Mouse (Mus musculus) cortical plate, adult 2 months (tissue): ENCODE results near the gene Dynll1.

ENCODE experiments used
- CTCF ChIP-seq: fragments of 200-500 bp; IDR thresholded peaks from 2 replicates; pipeline ENCODE4 v1.5.1; 2011; ENCODE audit warnings: mild to moderate bottlenecking, control low read depth, low read length; ENCODE audit not compliant: insufficient read depth; ENCODE audit errors: extremely low read depth
- POLR2A ChIP-seq: fragments of 200-500 bp; IDR thresholded peaks from 2 replicates; pipeline ENCODE4 v1.6.1; 2011; ENCODE audit warnings: mild to moderate bottlenecking, low read length, control low read depth; ENCODE audit not compliant: insufficient read depth; ENCODE audit errors: extremely low read depth

DNA sequence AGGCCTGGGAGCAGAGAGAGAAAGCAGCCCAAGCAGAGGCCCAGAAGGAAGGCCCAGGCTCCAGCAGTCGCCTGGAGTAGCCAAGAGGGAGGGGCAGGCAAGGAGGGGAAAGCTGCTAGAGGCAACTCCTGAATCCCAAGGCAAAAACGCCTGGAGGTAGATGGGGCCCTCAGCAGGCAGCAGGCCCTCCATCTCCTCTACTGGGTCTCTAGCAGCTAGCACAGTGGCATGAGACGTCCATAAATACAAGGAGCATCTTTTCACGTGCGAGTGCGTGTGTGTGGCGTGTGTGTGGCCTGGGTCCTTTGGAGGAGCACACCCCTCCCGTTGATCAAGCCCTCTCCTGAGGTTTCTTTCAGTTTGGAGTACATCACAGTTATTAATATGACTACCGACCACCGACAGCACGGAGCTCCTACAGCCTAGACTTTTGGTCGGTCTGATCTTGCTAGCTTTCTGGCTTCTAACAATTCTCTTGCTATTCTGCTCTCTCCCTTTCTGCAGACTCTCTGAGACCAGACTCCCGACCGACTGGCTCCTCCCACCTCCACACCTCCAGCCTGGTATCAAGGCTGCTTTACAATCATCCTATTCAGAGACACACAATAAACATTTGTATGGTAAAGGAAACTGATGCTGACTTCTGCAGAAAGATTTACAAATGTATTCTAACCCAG lies 16.3 kb upstream of the Dynll1 start:
- TF ChIP-seq POLR2A, result no peak
- TF ChIP-seq CTCF, result no peak
